Mouse (Mus musculus) left cerebral cortex, adult 11 months (tissue): ENCODE data around the gene Txnrd2.

Experiments
- DNase-seq: peaks from one replicate; pipeline ENCODE4 v3.0.0; 2022; ENCODE audit warnings: low spot score

The Txnrd2 gene

GRCm38 (mm10) chr16:18394056-18394455, 32.1 kb upstream of the Txnrd2 start:
- no peak for DNase-seq

- no peak for DNase-seq
These were observed 31.2 kb upstream of the Txnrd2 start for GRCm38 (mm10) chr16:18394777-18395619.

GRCm38 (mm10) chr16:18395620-18396036, 30.6 kb upstream of the Txnrd2 start:
- DNase-seq, result no peak

GRCm38 (mm10) chr16:18396201-18396600, 30.0 kb upstream of the Txnrd2 start:
- DNase-seq, result no peak

- DNase-seq, result no peak
These were observed 29.2 kb upstream of the Txnrd2 start for GRCm38 (mm10) chr16:18396791-18397621.

GRCm38 (mm10) chr16:18400028-18400427, 26.2 kb upstream of the Txnrd2 start:
- no peak for DNase-seq

- DNase-seq, result no peak
These were observed 25.5 kb upstream of the Txnrd2 start for GRCm38 (mm10) chr16:18400472-18401216.

GRCm38 (mm10) chr16:18403285-18403684, 22.9 kb upstream of the Txnrd2 start:
- DNase-seq, result no peak

GRCm38 (mm10) chr16:18405091-18405854, 20.9 kb upstream of the Txnrd2 start:
- DNase-seq, result no peak

- DNase-seq, result no peak
These were observed 20.3 kb upstream of the Txnrd2 start for GRCm38 (mm10) chr16:18405876-18406275.

- no peak for DNase-seq
These were observed 19.9 kb upstream of the Txnrd2 start for GRCm38 (mm10) chr16:18406293-18406692.

- no peak for DNase-seq
These were observed 18.3 kb upstream of the Txnrd2 start for GRCm38 (mm10) chr16:18407912-18408311.

GRCm38 (mm10) chr16:18409776-18410175, 16.4 kb upstream of the Txnrd2 start:
- DNase-seq, result no peak

- DNase-seq, result no peak
These were observed 15.8 kb upstream of the Txnrd2 start for GRCm38 (mm10) chr16:18410418-18410817.

GRCm38 (mm10) chr16:18411026-18411649, 15.0 kb upstream of the Txnrd2 start:
- no peak for DNase-seq

GRCm38 (mm10) chr16:18411802-18412476, 14.2 kb upstream of the Txnrd2 start:
- no peak for DNase-seq

GRCm38 (mm10) chr16:18413032-18413816, 13.0 kb upstream of the Txnrd2 start:
- no peak for DNase-seq

GRCm38 (mm10) chr16:18416094-18416761, 10.0 kb upstream of the Txnrd2 start:
- DNase-seq, result no peak

GRCm38 (mm10) chr16:18416837-18417236, 9.3 kb upstream of the Txnrd2 start:
- no peak for DNase-seq
